Mouse (Mus musculus) liver, adult 2 months (tissue): Measurements from ENCODE around the gene Exoc3l4. TPM values are rescaled to one million over a fixed set of nuclear protein-coding genes. Genes with fewer than 3 reads are reported as not detected.
A peak's percentile ranks its signal among the peaks of the same experiment; 100 is the strongest.

Experiments used
- DNase-seq: peaks from one replicate; pipeline ENCODE4 v3.0.0-alpha.2; 2011; ENCODE audit warnings: low read depth, low spot score; ENCODE audit errors: extremely low read depth
- H3K27ac ChIP-seq: fragments of 200-500 bp; replicated peaks from 2 replicates; pipeline ENCODE4 v1.5.1; 2012; ENCODE audit warnings: low read depth, mild to moderate bottlenecking, control low read depth, inconsistent platforms, low read length; ENCODE audit not compliant: insufficient read depth
- H3K27me3 ChIP-seq: fragments of 200-500 bp; 2 replicates; pipeline ENCODE4 v1.6.1; 2012; ENCODE audit warnings: mild to moderate bottlenecking, moderate library complexity, low read length, inconsistent platforms; ENCODE audit not compliant: control insufficient read depth, insufficient read depth
- H3K36me3 ChIP-seq: fragments of 200-500 bp; 2 replicates; pipeline ENCODE4 v1.6.1; 2012; ENCODE audit warnings: low read length, inconsistent platforms; ENCODE audit not compliant: control insufficient read depth, insufficient read depth
- H3K4me1 ChIP-seq: fragments of 200-500 bp; 2 replicates; pipeline ENCODE4 v1.6.1; 2011; ENCODE audit warnings: low read length; ENCODE audit not compliant: control insufficient read depth, insufficient read depth
- H3K4me3 ChIP-seq: fragments of 200-500 bp; 2 replicates; pipeline ENCODE4 v1.5.1; 2011; ENCODE audit warnings: low read depth, mild to moderate bottlenecking, control low read depth, low read length, moderate library complexity; ENCODE audit not compliant: insufficient read depth
- H3K79me2 ChIP-seq: fragments of 200-500 bp; 2 replicates; pipeline ENCODE4 v1.6.1; 2012; ENCODE audit warnings: inconsistent platforms, mild to moderate bottlenecking, low read length, moderate library complexity; ENCODE audit not compliant: control insufficient read depth, insufficient read depth
- H3K9ac ChIP-seq: fragments of 200-500 bp; 2 replicates; pipeline ENCODE4 v1.6.1; 2012; ENCODE audit warnings: low read depth, mild to moderate bottlenecking, control low read depth, inconsistent platforms, low read length
- CTCF ChIP-seq: fragments of 200-500 bp; IDR thresholded peaks from 2 replicates; pipeline ENCODE4 v1.5.1; 2011; ENCODE audit warnings: low read depth, low read length, control low read depth
- POLR2A ChIP-seq: fragments of 200-500 bp; IDR thresholded peaks from 2 replicates; pipeline ENCODE4 v1.6.1; 2011; ENCODE audit warnings: low read length, control low read depth; ENCODE audit not compliant: insufficient read depth; ENCODE audit errors: extremely low read depth
- WGBS: fragments of 180-500 bp; shearing (Covaris S2); methylation state at CpG from one replicate; pipeline ENCODE4 v1.1.7; 2018; 5-methylcytosine and 5-hydroxymethylcytosine counted together
- polyA plus RNA-seq: library from polyadenylated mRNA; depleted of rRNA; stranded (reverse); fragments of >200 nt; gene quantifications from 2 replicates; pipeline ENCODE4 v1.2.3, GENCODE M21; 2012; rRNA removed
- total RNA-seq: library from RNA; depleted of rRNA; stranded (reverse); fragments of >200 nt; gene quantifications from 2 replicates; pipeline ENCODE4 v1.2.3, GENCODE M21; 2014; rRNA removed

The Exoc3l4 gene
- total and polyA plus RNA-seq, 2 experiments: 1.0 to 3.4 TPM

DNA sequence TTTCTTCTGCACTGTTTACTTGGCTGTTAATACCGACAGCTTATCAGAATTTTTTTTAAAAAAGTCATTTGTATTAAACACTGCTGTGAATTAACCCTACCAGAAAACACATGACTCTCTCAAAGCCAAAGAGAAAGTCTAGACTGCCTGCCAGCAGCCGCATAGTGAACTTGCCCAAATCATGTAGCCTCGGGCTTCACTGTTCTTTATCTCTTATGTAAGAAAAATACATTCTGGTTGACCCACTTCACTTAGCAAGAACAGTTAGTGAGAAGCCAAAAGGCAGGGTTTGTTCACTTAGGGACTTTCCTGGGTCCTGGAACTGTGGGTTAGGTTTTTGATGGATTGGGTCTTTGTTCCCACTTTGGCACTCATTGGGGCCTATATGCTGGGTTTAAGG is 54.9 kb downstream of the Exoc3l4 start:
- H3K27me3 ChIP-seq: no peaks in the 10 kb centered on the region
- H3K9ac ChIP-seq: no peak overlapping the region
- H3K36me3 ChIP-seq: no peaks in the 10 kb centered on the region
- DNase-seq: no peak
- H3K4me1 ChIP-seq: no peaks in the 10 kb centered on the region
- no peak overlapping the region for H3K4me3 ChIP-seq
- no peak overlapping the region for H3K27ac ChIP-seq
- H3K79me2 ChIP-seq: no peaks in the 10 kb centered on the region
- 70% methylated on average over 3 of the region's 3 CpGs for WGBS
- TF ChIP-seq CTCF: no peak
- TF ChIP-seq POLR2A: no peak

DNA sequence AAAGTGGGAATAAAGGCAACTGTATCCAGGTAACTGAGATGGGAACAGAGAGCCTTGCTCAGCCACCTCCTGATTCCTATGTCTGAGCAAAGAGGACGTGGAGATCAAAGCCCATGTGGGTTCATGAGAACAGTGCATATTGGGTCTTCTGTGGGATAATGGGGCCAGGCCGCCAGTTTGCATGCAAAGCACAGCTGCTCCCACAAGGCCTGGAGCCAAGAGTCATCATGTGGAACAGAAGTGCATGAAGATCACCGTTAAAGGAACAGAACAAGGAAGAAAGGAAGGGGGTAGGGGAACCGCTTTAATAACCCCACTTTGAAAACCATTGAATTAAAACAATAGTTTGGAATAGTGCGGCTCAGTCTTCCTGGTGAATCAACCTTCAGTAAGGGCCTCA is 56.1 kb downstream of the Exoc3l4 start:
- WGBS: 88% methylated on average over 5 of the region's 5 CpGs

DNA sequence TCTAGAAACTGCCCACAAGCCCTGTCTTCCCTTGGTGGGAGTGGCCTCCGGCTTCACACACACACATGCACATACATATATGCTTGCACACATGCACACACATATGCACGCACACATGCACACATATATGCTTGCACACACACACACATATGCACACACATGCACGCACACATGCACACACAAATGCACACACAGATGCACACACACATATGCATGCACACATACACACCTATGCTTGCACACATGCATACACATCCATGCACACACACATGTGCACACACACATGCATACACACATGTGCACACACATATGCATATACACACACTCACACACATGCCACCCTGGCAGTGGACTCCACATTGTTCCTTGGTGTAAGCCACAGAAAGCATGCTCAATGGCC is 57.6 kb downstream of the Exoc3l4 start:
- TF ChIP-seq POLR2A (no peak), CTCF (no peak)
- WGBS: 99% methylated on average over 3 of the region's 3 CpGs
- no peaks in the 10 kb centered on the region for H3K27me3 ChIP-seq
- H3K27ac ChIP-seq: no peak overlapping the region
- DNase-seq: no peak
- H3K4me1 ChIP-seq: no peaks in the 10 kb centered on the region
- no peaks in the 10 kb centered on the region for H3K36me3 ChIP-seq
- no peak overlapping the region for H3K9ac ChIP-seq
- H3K79me2 ChIP-seq: no peaks in the 10 kb centered on the region
- no peak overlapping the region for H3K4me3 ChIP-seq

More for the DNA sequence above, 56.1 kb downstream of the Exoc3l4 start:
- TF ChIP-seq CTCF (no peak), POLR2A (no peak)
- Histone ChIP-seq H3K79me2 (no peaks in the 10 kb centered on the region), H3K4me1 (no peaks in the 10 kb centered on the region), H3K9ac (no peak overlapping the region), H3K27me3 (no peaks in the 10 kb centered on the region), H3K4me3 (no peak overlapping the region), H3K36me3 (no peaks in the 10 kb centered on the region), H3K27ac (no peak overlapping the region)
- DNase-seq: no peak

DNA sequence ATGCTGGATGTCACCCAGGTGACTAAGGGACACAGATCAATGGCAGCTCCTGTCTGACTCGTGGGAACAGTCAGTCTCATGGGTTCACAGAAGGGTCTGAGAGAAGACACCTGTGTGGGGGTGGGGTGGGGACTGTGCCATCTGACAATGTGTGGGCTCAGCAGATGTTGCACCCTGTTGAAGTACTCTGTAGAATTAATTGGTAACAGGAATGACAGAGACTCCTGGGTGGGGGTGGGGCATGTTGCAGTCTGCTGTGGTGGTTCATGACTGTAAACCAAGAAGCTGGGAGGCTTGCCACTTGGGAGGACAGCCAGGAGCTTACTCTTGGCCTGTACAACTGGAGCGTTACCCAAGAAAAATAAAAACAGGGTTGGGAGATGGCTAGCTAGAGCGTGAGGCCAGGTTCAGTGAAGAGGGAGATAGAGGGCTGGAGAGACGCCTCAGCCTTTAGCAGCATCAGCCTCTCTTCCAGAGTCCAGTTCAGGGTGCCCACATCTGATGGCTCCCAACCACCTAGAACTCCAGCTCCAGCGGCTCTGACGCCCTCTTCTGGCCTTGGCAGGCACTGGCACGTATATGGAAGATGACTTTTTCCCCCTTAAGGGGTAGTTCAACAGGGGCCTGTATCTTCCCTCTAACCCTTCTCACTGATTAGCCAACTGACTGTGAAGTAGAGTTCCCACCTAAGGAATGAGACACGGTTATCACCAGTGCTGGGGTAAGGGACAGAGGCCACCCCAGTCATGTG is 58.3 kb downstream of the Exoc3l4 start:
- WGBS: 53% methylated on average over 8 of the region's 8 CpGs
- H3K27me3 ChIP-seq: no peaks in the 10 kb centered on the region
- no peaks in the 10 kb centered on the region for H3K36me3 ChIP-seq
- H3K27ac ChIP-seq: no peak overlapping the region
- H3K4me1 ChIP-seq: no peaks in the 10 kb centered on the region
- no peak overlapping the region for H3K4me3 ChIP-seq
- H3K9ac ChIP-seq: no peak overlapping the region
- H3K79me2 ChIP-seq: no peaks in the 10 kb centered on the region
- peak; percentile 40 for TF ChIP-seq CTCF
- TF ChIP-seq POLR2A: no peak
- DNase-seq: peak; percentile 41

DNA sequence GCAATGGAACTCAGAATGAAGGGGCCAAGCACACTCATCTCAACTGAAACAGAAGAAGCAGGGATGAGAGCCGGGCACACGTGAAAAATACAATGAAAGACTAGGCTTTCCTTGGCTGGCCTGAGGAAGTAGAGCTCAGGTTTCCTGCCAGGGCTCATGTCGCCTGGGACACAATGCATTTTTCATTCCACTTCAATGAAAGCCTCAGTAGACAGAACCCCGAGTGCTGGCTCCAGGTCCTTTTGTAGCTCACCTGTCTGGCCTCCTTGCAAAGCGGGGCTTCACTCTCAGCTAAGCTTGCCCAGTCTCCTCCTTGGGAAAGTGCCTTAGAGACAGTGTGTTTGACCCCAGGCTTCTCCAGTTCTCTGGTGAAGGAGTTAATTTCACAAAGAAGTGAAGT is 62.1 kb downstream of the Exoc3l4 start:
- no peaks in the 10 kb centered on the region for H3K36me3 ChIP-seq
- DNase-seq: no peak
- 86% methylated on average over 5 of the region's 5 CpGs for WGBS
- H3K4me3 ChIP-seq: no peak overlapping the region
- no peak for TF ChIP-seq POLR2A
- no peak for TF ChIP-seq CTCF
- H3K27me3 ChIP-seq: no peaks in the 10 kb centered on the region
- H3K79me2 ChIP-seq: no peaks in the 10 kb centered on the region
- no peak overlapping the region for H3K9ac ChIP-seq
- no peaks in the 10 kb centered on the region for H3K4me1 ChIP-seq
- H3K27ac ChIP-seq: no peak overlapping the region

DNA sequence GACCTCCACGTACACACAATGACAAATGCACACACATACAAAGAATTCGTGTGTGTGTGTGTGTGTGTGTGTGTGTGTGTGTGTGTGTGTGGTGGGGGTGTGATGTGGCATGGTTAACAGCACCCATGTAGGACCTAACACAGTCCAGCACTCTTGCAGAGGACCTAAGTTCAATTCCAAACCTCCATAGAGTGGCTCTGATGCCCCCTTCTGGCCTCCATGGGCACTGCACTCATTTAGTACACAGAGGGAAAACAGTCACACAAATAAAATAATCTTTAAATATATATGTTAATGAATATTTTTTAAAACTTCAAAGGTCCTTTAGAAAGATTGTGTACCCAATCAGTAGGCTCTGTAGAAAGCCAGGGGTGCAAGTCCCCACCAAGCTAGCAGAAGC is 63.1 kb downstream of the Exoc3l4 start:
- no peaks in the 10 kb centered on the region for H3K79me2 ChIP-seq
- no peaks in the 10 kb centered on the region for H3K4me1 ChIP-seq
- no peak for DNase-seq
- no peaks in the 10 kb centered on the region for H3K36me3 ChIP-seq
- H3K27me3 ChIP-seq: peaks cover under 1% of the 10 kb centered on the region
- no peak overlapping the region for H3K9ac ChIP-seq
- TF ChIP-seq POLR2A (no peak), CTCF (peak; percentile 65)
- no peak overlapping the region for H3K4me3 ChIP-seq
- H3K27ac ChIP-seq: no peak overlapping the region
- WGBS: 81% methylated on average over 2 of the region's 2 CpGs

Other genes starting within 250 kb of the Exoc3l4 start
- gene 4930595D18Rik, start 232.5 kb upstream of the Exoc3l4 start, total RNA-seq: not detected in 2 replicates
- not detected in 2 replicates for gene 4930595D18Rik, start 232.5 kb upstream of the Exoc3l4 start, polyA plus RNA-seq
- gene Amn, start 145.9 kb upstream of the Exoc3l4 start, total RNA-seq: 0.09 and 0.74 TPM in 2 replicates
- 0.27 and 0.55 TPM in 2 replicates for gene Amn, start 145.9 kb upstream of the Exoc3l4 start, polyA plus RNA-seq
- gene Cdc42bpb, start 39.3 kb upstream of the Exoc3l4 start, total RNA-seq: 19.5 and 28.7 TPM in 2 replicates
- gene Cdc42bpb, start 39.3 kb upstream of the Exoc3l4 start, polyA plus RNA-seq: 96.3 and 122 TPM in 2 replicates
- gene Lbhd2, start 10.2 kb upstream of the Exoc3l4 start, total RNA-seq: not detected in 2 replicates
- not detected in 2 replicates for gene Lbhd2, start 10.2 kb upstream of the Exoc3l4 start, polyA plus RNA-seq
- 10.0 and 14.6 TPM in 2 replicates for gene Tnfaip2, start 25.5 kb downstream of the Exoc3l4 start, total RNA-seq
- 28.9 and 29.1 TPM in 2 replicates for gene Tnfaip2, start 25.5 kb downstream of the Exoc3l4 start, polyA plus RNA-seq
- not detected in 2 replicates for gene Gm266, start 68.8 kb downstream of the Exoc3l4 start, total RNA-seq
- gene Gm266, start 68.8 kb downstream of the Exoc3l4 start, polyA plus RNA-seq: not detected in 2 replicates
- gene Eif5, start 121.0 kb downstream of the Exoc3l4 start, total RNA-seq: 94.2 and 121 TPM in 2 replicates
- gene Eif5, start 121.0 kb downstream of the Exoc3l4 start, polyA plus RNA-seq: 93.7 and 96.3 TPM in 2 replicates
- gene Mark3, start 157.5 kb downstream of the Exoc3l4 start, total RNA-seq: 26.4 and 30.9 TPM in 2 replicates
- 14.3 and 15.9 TPM in 2 replicates for gene Mark3, start 157.5 kb downstream of the Exoc3l4 start, polyA plus RNA-seq